Mouse (Mus musculus): ENCODE data around the gene Rtl5. TPM values are rescaled to one million over a fixed set of nuclear protein-coding genes. Genes with fewer than 3 reads are reported as not detected.
"Not testable (repeated sequence)": the region's sequence is repeated elsewhere in the genome, so short reads cannot be mapped to it uniquely, and the experiment has no call there.

The Rtl5 gene
- 4.7 and 6.3 TPM in 2 replicates for polyA plus RNA-seq (2015; fragmentation: Nextera tagmentation; extraction: Ambion mirVana)

DNA sequence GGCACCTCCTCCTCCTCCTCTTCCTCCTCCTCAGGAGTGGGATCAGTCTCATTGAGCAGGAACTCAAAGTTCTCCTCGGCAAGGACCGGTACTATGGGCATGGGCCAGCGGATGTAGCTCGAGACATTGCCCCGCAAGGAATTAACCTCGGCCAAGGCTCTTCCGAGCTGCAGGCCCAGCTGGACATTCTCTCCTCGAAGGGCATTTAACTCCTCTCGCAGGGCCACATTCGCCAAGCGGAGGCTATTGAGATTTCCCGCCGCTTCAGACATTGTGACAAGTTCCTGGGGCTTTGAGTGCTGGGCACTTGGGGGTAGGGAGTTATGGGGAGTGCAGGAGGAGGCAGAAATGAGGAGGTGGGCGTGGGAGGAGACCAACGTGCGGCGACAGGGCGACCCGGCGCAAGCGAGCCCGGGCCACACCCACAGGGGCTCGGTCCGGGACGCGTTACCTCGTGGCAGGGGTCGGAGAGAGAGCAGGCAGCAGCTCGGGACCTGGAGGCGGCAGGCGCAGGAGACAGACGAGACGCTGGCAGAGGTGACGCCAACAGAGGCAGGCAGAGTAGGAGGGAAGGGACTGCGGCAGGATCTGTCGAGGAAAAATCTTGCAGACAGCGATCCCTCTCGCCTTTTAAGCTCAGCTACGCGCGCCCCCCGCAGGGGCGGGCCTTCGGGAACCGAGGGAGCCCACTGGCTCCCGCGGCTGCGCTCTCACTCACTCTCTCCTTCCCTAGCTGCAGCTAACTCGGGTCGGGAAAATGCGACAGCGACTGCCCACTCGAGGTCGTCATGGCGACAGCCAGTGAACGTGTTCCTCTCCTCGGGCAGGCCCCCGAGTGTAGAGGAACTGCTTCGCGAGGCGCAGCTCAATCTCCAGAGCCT is at the start of gene Rtl5:
Rtl5 (minus strand) TSS at position 714 of the 881 bp plus-strand sequence.
- peak; percentile 94 for ATAC-seq (ENCODE audit: low FRiP score)
- peaks cover 3% of the 10 kb centered on the region for H3K27me3 ChIP-seq (replicated peaks)
- H3K36me3 ChIP-seq, result no peaks in the 10 kb centered on the region
- 21% methylated on average over 61 of the region's 61 CpGs for WGBS
- H3K9ac ChIP-seq (replicated peaks), result peak within 1 kb of the TSS; percentile 61
- peak within 1 kb of the TSS; percentile 63 for H3K4me2 ChIP-seq
- peak within 1 kb of the TSS; percentile 54 for H3K4me3 ChIP-seq (replicated peaks)
- H3K9me3 ChIP-seq (replicated peaks), result no peaks in the 10 kb centered on the region
- peaks cover 17% of the 10 kb centered on the region for H3K4me1 ChIP-seq
- peak within 1 kb of the TSS; percentile 79 for H3K27ac ChIP-seq (replicated peaks)

DNA sequence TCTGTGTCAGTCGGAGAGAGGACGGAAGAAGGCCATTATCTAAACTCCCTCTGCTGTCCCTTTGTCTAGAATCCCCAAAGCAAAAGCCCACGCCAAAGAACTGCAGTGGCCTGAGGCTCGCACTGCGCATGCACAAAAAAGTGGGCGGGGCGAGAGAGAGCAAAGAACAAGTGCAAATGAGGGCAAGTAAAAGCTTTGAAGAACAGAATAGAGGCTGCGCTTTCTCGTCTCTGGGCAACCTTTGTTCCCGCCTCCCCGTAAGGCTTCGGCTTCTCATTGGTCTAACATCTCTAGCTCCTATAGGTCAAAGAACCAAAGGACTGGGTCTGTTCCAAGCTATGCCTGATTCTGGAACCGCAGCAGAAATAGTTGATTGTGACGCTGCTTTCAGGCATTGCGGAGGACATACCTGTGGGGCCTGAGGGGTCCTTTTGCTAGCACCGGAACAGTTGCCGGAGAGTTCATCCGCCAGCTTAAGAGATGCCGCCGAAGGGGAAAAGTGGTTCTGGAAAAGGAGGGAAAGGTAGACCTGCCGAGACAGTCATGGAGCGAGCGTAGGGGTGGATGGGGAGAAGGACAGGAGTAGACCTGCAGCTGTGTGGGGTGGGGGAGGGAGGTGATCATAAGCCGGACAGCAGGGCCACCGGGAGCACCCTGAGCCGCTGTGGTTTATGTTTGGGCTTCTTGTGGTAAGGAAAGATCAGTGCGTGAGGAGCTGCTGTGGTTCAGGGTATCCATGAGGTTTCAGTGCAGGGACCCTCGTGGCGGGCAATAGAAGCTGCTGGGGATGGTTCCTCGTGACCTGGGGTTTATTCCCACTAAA is 48.1 kb upstream of the Rtl5 start, which contains the start of gene Pin4:
Pin4 (plus strand) TSS at position 406 of the 823 bp plus-strand sequence.
- H3K4me2 ChIP-seq, result peak within 1 kb of the TSS; percentile 58
- H3K9ac ChIP-seq (replicated peaks), result peak within 1 kb of the TSS; percentile 58
- peaks cover 5% of the 10 kb centered on the region; the same call in 1 of the 2 replicates for H3K4me1 ChIP-seq
- H3K27me3 ChIP-seq (replicated peaks), result no peaks in the 10 kb centered on the region
- peak within 1 kb of the TSS; percentile 59 for H3K4me3 ChIP-seq (replicated peaks)
- no peaks in the 10 kb centered on the region for H3K9me3 ChIP-seq (replicated peaks)
- H3K36me3 ChIP-seq, result peaks cover 2% of the 10 kb centered on the region; the same call in 1 of the 2 replicates
- WGBS, result 16% methylated on average over 30 of the region's 30 CpGs
- peak; percentile 99 for ATAC-seq (ENCODE audit: low FRiP score)
- H3K27ac ChIP-seq (replicated peaks), result peak within 1 kb of the TSS; percentile 76; the same call in 1 of the 2 replicates

DNA sequence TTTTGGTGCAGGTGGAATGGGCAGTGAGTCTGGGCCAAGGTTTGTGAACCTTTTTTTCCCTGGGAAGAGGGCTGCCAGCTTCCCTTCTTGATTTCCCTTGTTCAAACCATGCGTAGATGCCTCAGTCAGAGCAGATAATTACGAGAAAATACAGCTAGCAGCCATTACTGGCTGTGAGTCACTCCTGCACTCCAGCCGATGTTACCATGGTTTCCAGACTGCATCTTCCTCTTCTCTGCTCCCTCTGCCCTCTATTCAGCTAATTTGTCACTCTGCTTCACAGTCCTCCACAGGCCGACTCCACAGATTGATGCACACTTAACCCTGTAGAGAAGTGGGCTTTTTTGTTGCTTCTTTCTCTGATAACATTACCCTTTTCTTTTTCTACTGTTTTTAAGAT is 44.6 kb upstream of the Rtl5 start:
- Histone ChIP-seq H3K4me2 (no peak overlapping the region), H3K27me3 (replicated peaks) (peaks cover 4% of the 10 kb centered on the region; the same call in 1 of the 2 replicates), H3K36me3 (no peaks in the 10 kb centered on the region), H3K9ac (replicated peaks) (no peak overlapping the region), H3K9me3 (replicated peaks) (no peaks in the 10 kb centered on the region), H3K4me3 (replicated peaks) (no peak overlapping the region), H3K4me1 (peaks cover 5% of the 10 kb centered on the region; the same call in 1 of the 2 replicates), H3K27ac (replicated peaks) (peak overlapping the region; percentile 67)
- 28% methylated on average over 4 of the region's 4 CpGs for WGBS
- no peak for ATAC-seq (ENCODE audit: low FRiP score)

DNA sequence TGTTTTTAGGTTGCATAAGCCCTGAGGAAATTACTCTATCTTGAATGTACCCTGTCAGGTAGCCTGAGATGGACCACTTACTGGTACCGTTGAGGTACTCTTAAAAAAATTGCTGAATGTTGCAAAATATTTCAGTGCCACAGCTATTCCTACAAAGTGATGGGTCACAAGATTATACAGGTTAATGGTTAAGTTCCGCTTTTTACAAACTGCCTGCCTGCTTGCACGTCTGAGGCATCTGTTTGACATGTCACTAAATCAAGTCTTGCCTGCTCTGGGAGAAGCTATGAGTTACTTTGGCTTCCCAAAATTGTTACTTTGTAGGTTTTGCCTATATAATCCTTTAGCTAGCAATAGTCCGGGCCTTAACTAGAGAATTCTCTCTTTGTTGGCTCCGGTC is 38.2 kb upstream of the Rtl5 start:
- 78% methylated on average over 5 of the region's 5 CpGs for WGBS
- H3K4me2 ChIP-seq; H3K27ac ChIP-seq (replicated peaks); H3K36me3 ChIP-seq; H3K4me1 ChIP-seq; H3K9me3 ChIP-seq (replicated peaks); H3K9ac ChIP-seq (replicated peaks); H3K4me3 ChIP-seq (replicated peaks); ATAC-seq (ENCODE audit: low FRiP score): not testable (repeated sequence)
- peaks cover 12% of the 10 kb centered on the region; the same call in 1 of the 2 replicates for H3K27me3 ChIP-seq (replicated peaks)

DNA sequence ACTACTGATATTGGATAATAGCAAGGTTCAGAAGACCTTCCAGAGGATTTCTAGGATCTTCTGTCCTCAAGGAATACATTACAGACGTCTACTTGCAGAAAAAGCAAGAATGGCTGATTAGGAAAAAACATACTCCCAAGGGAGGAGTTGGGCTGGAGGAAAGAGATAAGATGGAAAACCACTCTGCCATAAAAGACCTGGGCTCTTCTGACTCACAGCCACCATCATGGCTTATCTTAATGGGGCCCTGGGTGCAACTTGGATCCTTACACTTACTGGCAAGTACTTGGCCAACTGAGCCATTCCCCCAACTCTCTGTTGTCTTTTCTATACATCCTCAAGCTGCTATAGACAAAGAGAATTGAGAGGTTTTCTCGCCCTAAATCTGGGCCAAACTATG is 32.7 kb upstream of the Rtl5 start:
- not testable (repeated sequence) for H3K9ac ChIP-seq (replicated peaks); H3K4me2 ChIP-seq; H3K4me3 ChIP-seq (replicated peaks); H3K36me3 ChIP-seq; H3K27ac ChIP-seq (replicated peaks); H3K9me3 ChIP-seq (replicated peaks); H3K4me1 ChIP-seq; ATAC-seq (ENCODE audit: low FRiP score)
- H3K27me3 ChIP-seq (replicated peaks), result 0 out of 2 replicates have a peak, but pooled peaks cover 10% of the 10 kb centered on the region
- 56% methylated on average over 2 of the region's 2 CpGs for WGBS

DNA sequence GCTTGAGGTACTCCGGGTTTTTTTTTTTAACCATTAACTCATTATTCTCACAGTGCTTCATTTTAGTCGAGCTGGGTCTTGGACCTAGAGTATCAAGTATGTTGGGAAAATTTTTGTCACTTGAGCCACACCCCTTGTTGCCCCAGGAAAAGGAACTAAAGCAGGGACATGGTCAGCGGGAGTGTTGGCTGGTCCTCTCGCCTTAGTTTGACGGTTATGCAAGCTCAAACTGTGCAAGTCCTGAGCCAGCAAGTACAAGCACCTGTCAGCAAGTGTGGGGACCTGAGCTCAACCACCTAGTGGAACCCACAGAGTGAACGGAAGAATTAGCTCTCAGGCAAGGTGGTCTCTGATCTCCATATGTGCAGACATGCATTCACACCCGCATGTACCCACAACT is 30.8 kb upstream of the Rtl5 start:
- Histone ChIP-seq H3K27me3 (replicated peaks) (0 out of 2 replicates have a peak, but pooled peaks cover 8% of the 10 kb centered on the region), H3K27ac (replicated peaks) (no peak overlapping the region), H3K4me2 (no peak overlapping the region), H3K4me3 (replicated peaks) (no peak overlapping the region), H3K9me3 (replicated peaks) (no peaks in the 10 kb centered on the region), H3K9ac (replicated peaks) (no peak overlapping the region), H3K4me1 (no peaks in the 10 kb centered on the region), H3K36me3 (no peaks in the 10 kb centered on the region)
- no peak for ATAC-seq (ENCODE audit: low FRiP score)
- WGBS, result 71% methylated on average over 7 of the region's 7 CpGs

DNA sequence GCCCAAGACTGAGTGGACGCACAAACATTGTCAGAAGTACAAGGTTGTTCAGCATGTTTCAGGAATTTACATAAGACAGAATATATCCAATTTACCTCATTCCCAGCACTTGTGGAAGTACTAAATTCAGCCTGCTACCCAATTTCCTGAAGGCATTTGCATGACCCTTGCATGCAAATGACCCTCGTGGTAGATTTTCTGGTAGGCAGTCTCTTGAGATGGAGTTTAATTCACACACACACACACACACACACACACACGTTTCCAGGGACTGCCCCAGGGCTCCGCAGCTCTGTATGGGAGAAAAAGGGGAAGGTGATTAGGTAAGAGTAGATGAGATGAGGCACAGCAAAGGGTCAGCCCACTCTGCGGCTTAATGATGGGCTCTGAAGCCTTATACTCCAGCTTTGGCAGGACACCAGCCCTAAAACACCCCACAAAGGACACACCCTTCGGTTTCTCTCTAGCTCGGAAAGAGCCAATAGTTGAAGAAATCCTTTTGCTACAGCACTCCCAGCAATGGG is 23.3 kb upstream of the Rtl5 start:
- 74% methylated on average over 7 of the region's 7 CpGs for WGBS
- Histone ChIP-seq H3K4me1 (no peaks in the 10 kb centered on the region), H3K27me3 (replicated peaks) (peaks cover 15% of the 10 kb centered on the region; the same call in 1 of the 2 replicates), H3K36me3 (no peaks in the 10 kb centered on the region), H3K9ac (replicated peaks) (no peak overlapping the region), H3K4me3 (replicated peaks) (no peak overlapping the region), H3K4me2 (no peak overlapping the region), H3K9me3 (replicated peaks) (no peaks in the 10 kb centered on the region), H3K27ac (replicated peaks) (no peak overlapping the region)
- no peak for ATAC-seq (ENCODE audit: low FRiP score)

DNA sequence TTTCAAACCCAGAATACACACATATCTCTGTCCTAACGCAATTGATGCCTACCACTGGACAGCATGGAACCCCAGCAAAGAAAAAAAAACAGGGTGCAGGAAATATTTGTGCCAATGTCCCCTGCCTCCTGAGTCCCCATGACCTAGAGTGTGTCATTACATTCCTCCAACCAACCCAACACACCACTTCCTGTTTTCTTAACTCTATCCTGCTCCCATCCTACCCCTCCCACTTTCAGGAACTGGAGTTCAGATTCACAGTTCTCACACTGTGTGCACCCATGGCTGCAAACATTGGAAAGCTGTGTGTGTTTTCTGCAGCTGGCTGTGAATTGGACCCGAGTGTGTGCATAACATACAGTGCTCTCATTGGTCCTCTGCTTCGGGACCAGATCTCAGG is 19.5 kb upstream of the Rtl5 start:
- ATAC-seq (ENCODE audit: low FRiP score), result no peak
- Histone ChIP-seq H3K27me3 (replicated peaks) (peaks cover 13% of the 10 kb centered on the region; the same call in 1 of the 2 replicates), H3K9me3 (replicated peaks) (no peaks in the 10 kb centered on the region)

DNA sequence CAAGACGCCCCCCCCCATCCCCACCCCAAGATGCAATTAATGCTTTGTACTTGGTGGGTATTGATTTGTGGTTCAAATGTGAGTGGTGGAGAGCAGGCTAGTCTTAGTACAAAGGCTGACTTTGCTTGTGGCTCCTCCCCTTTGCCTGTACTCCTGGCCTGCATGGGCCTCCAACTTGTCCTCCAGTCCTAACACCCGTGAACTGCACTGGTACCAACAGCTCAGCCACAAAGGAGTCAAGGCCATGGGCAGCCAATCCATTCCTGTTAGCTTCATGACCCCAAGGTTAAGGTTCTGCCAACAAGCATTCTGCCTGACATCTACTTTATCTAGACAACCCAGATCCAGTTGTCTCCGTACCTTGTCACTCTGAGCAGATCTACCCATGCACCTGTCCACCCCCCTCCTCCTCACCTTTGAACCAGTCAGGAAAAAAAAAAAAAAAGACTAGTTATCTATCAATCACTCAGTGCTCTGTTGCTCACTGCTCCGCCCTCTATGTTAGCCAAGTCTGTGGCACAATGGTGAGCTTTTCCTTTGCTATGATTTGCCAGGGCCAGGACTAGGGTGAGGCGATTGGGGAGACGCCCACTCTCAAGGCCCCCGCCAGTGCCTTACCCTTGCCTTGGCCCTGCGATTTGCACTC is 14.8 kb upstream of the Rtl5 start:
- H3K27me3 ChIP-seq (replicated peaks), result 0 out of 2 replicates have a peak, but pooled peaks cover 8% of the 10 kb centered on the region
- H3K4me2 ChIP-seq, result no peak overlapping the region
- no peaks in the 10 kb centered on the region for H3K9me3 ChIP-seq (replicated peaks)
- ATAC-seq (ENCODE audit: low FRiP score), result no peak
- H3K4me1 ChIP-seq, result peaks cover 10% of the 10 kb centered on the region
- H3K9ac ChIP-seq (replicated peaks), result no peak overlapping the region
- no peaks in the 10 kb centered on the region for H3K36me3 ChIP-seq
- no peak overlapping the region for H3K27ac ChIP-seq (replicated peaks)
- WGBS, result 87% methylated on average over 8 of the region's 8 CpGs
- H3K4me3 ChIP-seq (replicated peaks), result no peak overlapping the region

More for the DNA sequence above, 19.5 kb upstream of the Rtl5 start:
- Histone ChIP-seq H3K4me1 (no peaks in the 10 kb centered on the region), H3K4me2 (no peak overlapping the region), H3K9ac (replicated peaks) (no peak overlapping the region), H3K36me3 (no peaks in the 10 kb centered on the region), H3K27ac (replicated peaks) (no peak overlapping the region), H3K4me3 (replicated peaks) (no peak overlapping the region)
- 86% methylated on average over 3 of the region's 3 CpGs for WGBS

DNA sequence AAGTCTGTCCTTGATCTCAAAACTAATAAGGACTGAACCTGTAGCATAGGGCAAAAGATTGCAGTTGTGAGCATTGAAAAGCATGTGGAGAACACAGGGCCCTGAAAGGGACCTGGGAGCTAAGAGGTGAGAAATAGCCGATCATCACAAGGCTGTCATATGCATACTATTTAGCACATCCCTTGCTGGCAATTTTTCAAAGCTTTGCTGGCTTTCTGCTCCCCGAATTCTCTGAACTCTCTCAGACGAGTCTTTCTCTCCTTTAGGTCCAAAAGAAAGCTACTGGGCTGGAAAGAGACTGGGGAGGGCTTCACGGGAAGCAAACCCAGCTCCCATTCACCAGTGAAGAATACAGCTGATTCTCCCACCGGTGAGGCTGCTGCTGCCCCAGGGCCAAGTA is 11.2 kb upstream of the Rtl5 start:
- Histone ChIP-seq H3K9me3 (replicated peaks) (no peaks in the 10 kb centered on the region), H3K4me3 (replicated peaks) (no peak overlapping the region), H3K27ac (replicated peaks) (peak overlapping the region; percentile 77), H3K4me1 (peaks cover 12% of the 10 kb centered on the region), H3K36me3 (no peaks in the 10 kb centered on the region), H3K9ac (replicated peaks) (no peak overlapping the region), H3K4me2 (no peak overlapping the region), H3K27me3 (replicated peaks) (0 out of 2 replicates have a peak, but pooled peaks cover 3% of the 10 kb centered on the region)
- 18% methylated on average over 5 of the region's 5 CpGs for WGBS
- 0 out of 2 replicates have a peak, but pooled peaks have one; percentile 4 for ATAC-seq (ENCODE audit: low FRiP score)

All from neural tube, embryonic 15.5 days (tissue).